Mouse (Mus musculus): ENCODE data around the gene Aloxe3. TPM values are rescaled to one million over a fixed set of nuclear protein-coding genes. Genes with fewer than 3 reads are reported as not detected.
A peak's percentile ranks its signal among the peaks of the same experiment; 100 is the strongest.

The Aloxe3 gene
- polyA plus RNA-seq, 1 experiment from 2014 or later, result not detected

- Histone ChIP-seq H3K27ac (no peak overlapping the region), H3K4me2 (peak overlapping the region; percentile 67), H3K27me3 (replicated peaks) (peaks cover 38% of the 10 kb centered on the region), H3K9ac (no peak overlapping the region), H3K36me3 (no peaks in the 10 kb centered on the region), H3K4me1 (peaks cover 14% of the 10 kb centered on the region), H3K4me3 (peak overlapping the region; percentile 45), H3K9me3 (replicated peaks) (no peaks in the 10 kb centered on the region)
- ATAC-seq, result peak; percentile 41; the same call in 1 of the 2 replicates
- WGBS (ENCODE audit: insufficient replicate concordance), result 37% methylated on average over 8 of the region's 8 CpGs
Observed at GRCm38 (mm10) chr11:69134622-69134968, 8.9 kb downstream of the Aloxe3 start.

- Histone ChIP-seq H3K4me2 (no peak overlapping the region), H3K4me1 (peaks cover 14% of the 10 kb centered on the region), H3K27me3 (replicated peaks) (peaks cover 38% of the 10 kb centered on the region), H3K9me3 (replicated peaks) (no peaks in the 10 kb centered on the region), H3K4me3 (no peak overlapping the region), H3K36me3 (no peaks in the 10 kb centered on the region), H3K9ac (no peak overlapping the region), H3K27ac (no peak overlapping the region)
- 68% methylated on average over 6 of the region's 6 CpGs for WGBS (ENCODE audit: insufficient replicate concordance)
- ATAC-seq, result no peak
Observed at GRCm38 (mm10) chr11:69135361-69135760, 9.7 kb downstream of the Aloxe3 start.

DNA sequence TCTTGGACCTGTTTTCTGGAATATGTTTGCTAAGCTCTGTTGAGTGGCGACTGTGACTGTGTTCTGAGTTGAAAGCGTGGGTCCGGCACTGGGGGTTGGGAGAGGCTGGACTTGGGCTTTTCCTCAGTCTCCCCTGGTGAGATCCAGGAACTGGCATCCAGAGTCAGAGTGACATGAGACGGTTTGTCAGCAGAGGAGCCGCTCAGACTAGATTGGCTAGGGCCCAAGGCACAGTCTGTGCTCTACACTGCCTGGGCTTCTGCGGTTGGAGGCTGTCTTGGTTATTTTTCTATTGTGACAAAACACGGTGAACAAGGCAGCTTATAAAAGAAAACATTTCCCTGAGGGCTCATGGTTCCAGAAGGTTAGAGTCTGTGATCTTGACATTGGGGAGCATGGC lies 21.9 kb downstream of the Aloxe3 start:
- H3K9ac ChIP-seq, result no peak overlapping the region
- no peak overlapping the region for H3K4me3 ChIP-seq
- H3K4me1 ChIP-seq, result no peaks in the 10 kb centered on the region
- H3K27ac ChIP-seq, result no peak overlapping the region
- ATAC-seq, result no peak
- H3K27me3 ChIP-seq (replicated peaks), result peaks cover 33% of the 10 kb centered on the region
- no peaks in the 10 kb centered on the region for H3K9me3 ChIP-seq (replicated peaks)
- H3K4me2 ChIP-seq, result no peak overlapping the region
- 74% methylated on average over 7 of the region's 7 CpGs for WGBS (ENCODE audit: insufficient replicate concordance)
- H3K36me3 ChIP-seq, result no peaks in the 10 kb centered on the region

GRCm38 (mm10) chr11:69148451-69148960 lies 22.8 kb downstream of the Aloxe3 start:
- Histone ChIP-seq H3K9ac (no peak overlapping the region), H3K36me3 (no peaks in the 10 kb centered on the region), H3K9me3 (replicated peaks) (no peaks in the 10 kb centered on the region), H3K4me2 (no peak overlapping the region), H3K27me3 (replicated peaks) (peaks cover 35% of the 10 kb centered on the region), H3K27ac (no peak overlapping the region), H3K4me3 (no peak overlapping the region), H3K4me1 (no peaks in the 10 kb centered on the region)
- 77% methylated on average over 5 of the region's 5 CpGs for whole genome bisulfite sequencing (ENCODE audit: insufficient replicate concordance)
- no peak for ATAC-seq

DNA sequence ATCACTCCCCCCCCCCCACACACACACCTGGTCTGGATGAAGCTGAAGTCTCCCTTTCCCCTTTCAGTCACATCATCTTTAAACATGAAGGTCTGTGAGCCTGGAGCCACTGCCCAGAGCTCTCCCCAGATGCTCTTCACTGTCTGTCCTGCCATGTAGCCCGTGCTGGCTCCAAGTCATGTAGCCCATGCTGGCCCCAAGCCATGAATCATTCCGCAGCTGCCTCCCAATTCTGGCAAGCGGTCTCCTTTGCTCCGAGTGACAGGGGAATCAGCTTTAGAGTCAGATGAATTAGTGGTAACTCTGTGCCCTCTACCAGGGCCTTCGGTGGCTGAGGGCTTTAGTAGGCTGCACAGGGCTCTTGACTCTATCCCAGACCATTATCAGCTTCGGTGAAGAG lies 24.0 kb downstream of the Aloxe3 start:
- Histone ChIP-seq H3K9ac (no peak overlapping the region), H3K36me3 (no peaks in the 10 kb centered on the region), H3K4me3 (no peak overlapping the region), H3K27ac (no peak overlapping the region), H3K27me3 (replicated peaks) (peaks cover 44% of the 10 kb centered on the region), H3K9me3 (replicated peaks) (no peaks in the 10 kb centered on the region), H3K4me1 (no peaks in the 10 kb centered on the region), H3K4me2 (no peak overlapping the region)
- WGBS (ENCODE audit: insufficient replicate concordance), result 63% methylated on average over 6 of the region's 6 CpGs
- no peak for ATAC-seq

DNA sequence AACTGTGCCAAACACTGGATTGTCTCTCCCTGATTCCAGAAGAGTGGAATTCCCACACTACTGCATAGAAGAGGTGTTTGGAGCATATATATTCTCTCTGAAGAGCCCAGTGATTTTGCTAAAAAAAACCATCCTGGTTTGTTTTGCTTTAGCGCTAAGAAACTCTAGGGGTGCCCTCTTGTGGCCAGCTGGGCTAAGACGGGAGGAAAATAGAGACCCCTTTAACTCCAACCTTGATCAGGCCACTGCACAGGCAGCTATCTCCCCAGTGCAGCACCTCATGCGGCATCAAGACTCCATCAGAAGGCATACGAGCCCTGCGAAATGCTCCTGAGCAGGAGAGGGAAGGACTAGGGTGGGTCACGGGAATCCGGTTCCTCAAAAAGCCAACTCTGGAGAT lies 24.7 kb downstream of the Aloxe3 start:
- WGBS (ENCODE audit: insufficient replicate concordance), result under 1% methylated on average over 7 of the region's 7 CpGs
- H3K4me3 ChIP-seq, result no peak overlapping the region
- no peak for ATAC-seq

GRCm38 (mm10) chr11:69151004-69151403 lies 25.3 kb downstream of the Aloxe3 start:
- H3K4me3 ChIP-seq, result no peak overlapping the region
- peaks cover 53% of the 10 kb centered on the region for H3K27me3 ChIP-seq (replicated peaks)
- H3K9me3 ChIP-seq (replicated peaks), result no peaks in the 10 kb centered on the region
- no peak for ATAC-seq
- WGBS (ENCODE audit: insufficient replicate concordance), result 52% methylated on average over 6 of the region's 6 CpGs
- no peaks in the 10 kb centered on the region for H3K36me3 ChIP-seq
- no peak overlapping the region for H3K27ac ChIP-seq
- H3K4me2 ChIP-seq, result 0 out of 2 replicates have a peak overlapping the region, but pooled peaks have one; percentile 30
- no peak overlapping the region for H3K9ac ChIP-seq
- peaks cover 7% of the 10 kb centered on the region; the same call in 1 of the 2 replicates for H3K4me1 ChIP-seq

More for the DNA sequence above, 24.7 kb downstream of the Aloxe3 start:
- Histone ChIP-seq H3K27me3 (replicated peaks) (peaks cover 50% of the 10 kb centered on the region), H3K9me3 (replicated peaks) (no peaks in the 10 kb centered on the region), H3K36me3 (no peaks in the 10 kb centered on the region), H3K4me1 (peaks cover 4% of the 10 kb centered on the region; the same call in 1 of the 2 replicates), H3K9ac (no peak overlapping the region), H3K4me2 (peak overlapping the region; percentile 30; the same call in 1 of the 2 replicates), H3K27ac (no peak overlapping the region)

GRCm38 (mm10) chr11:69153831-69154230 lies 28.1 kb downstream of the Aloxe3 start:
- no peak overlapping the region for H3K9ac ChIP-seq
- WGBS (ENCODE audit: insufficient replicate concordance), result 73% methylated on average over 8 of the region's 8 CpGs
- peaks cover 77% of the 10 kb centered on the region for H3K27me3 ChIP-seq (replicated peaks)
- H3K4me1 ChIP-seq, result peaks cover 12% of the 10 kb centered on the region
- no peaks in the 10 kb centered on the region for H3K9me3 ChIP-seq (replicated peaks)
- no peak overlapping the region for H3K27ac ChIP-seq
- no peak overlapping the region for H3K4me3 ChIP-seq
- no peaks in the 10 kb centered on the region for H3K36me3 ChIP-seq
- no peak overlapping the region for H3K4me2 ChIP-seq
- ATAC-seq, result no peak

GRCm38 (mm10) chr11:69155351-69155750 lies 29.7 kb downstream of the Aloxe3 start:
- no peak overlapping the region for H3K4me2 ChIP-seq
- ATAC-seq, result no peak
- H3K4me1 ChIP-seq, result peaks cover 12% of the 10 kb centered on the region
- H3K9ac ChIP-seq, result no peak overlapping the region
- H3K9me3 ChIP-seq (replicated peaks), result no peaks in the 10 kb centered on the region
- H3K4me3 ChIP-seq, result no peak overlapping the region
- H3K27me3 ChIP-seq (replicated peaks), result peaks cover 78% of the 10 kb centered on the region
- no peaks in the 10 kb centered on the region for H3K36me3 ChIP-seq
- 0% methylated on average over 1 of the region's 1 CpGs for WGBS (ENCODE audit: insufficient replicate concordance)
- H3K27ac ChIP-seq, result no peak overlapping the region

- Histone ChIP-seq H3K4me2 (0 out of 2 replicates have a peak within 1 kb of the TSS, but pooled peaks have one; percentile 1), H3K4me3 (no peak within 1 kb of the TSS), H3K9ac (0 out of 2 replicates have a peak within 1 kb of the TSS, but pooled peaks have one; percentile 25), H3K27ac (no peak within 1 kb of the TSS), H3K27me3 (replicated peaks) (peaks cover 71% of the 10 kb centered on the region), H3K9me3 (replicated peaks) (no peaks in the 10 kb centered on the region), H3K36me3 (no peaks in the 10 kb centered on the region), H3K4me1 (peaks cover 12% of the 10 kb centered on the region)
- 9% methylated on average over 18 of the region's 18 CpGs for WGBS (ENCODE audit: insufficient replicate concordance)
- no peak for ATAC-seq
Observed at GRCm38 (mm10) chr11:69156800-69157199, 31.1 kb downstream of the Aloxe3 start, which contains the start of gene Alox12b. Alox12b (plus strand) TSS chr11:69156989.

DNA sequence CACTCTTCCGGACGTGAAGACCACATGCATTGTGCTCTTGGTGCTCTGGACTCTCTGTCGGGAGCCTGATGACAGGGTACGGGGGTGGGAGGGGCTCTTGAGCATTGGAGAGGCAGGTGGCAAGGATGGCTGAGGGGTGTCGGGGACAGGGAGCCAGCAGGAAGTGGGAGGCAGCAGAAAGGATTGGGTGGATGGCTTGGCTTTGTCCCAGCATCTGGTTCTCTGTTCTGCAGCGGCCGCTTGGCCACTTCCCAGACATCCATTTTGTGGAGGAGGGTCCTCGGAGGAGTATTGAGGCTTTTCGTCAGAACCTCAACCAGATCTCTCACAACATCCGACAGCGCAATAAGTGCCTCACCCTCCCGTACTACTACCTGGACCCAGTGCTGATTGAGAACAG lies 43.6 kb downstream of the Aloxe3 start:
- Histone ChIP-seq H3K27me3 (replicated peaks) (peaks cover 35% of the 10 kb centered on the region), H3K27ac (no peak overlapping the region), H3K9me3 (replicated peaks) (no peaks in the 10 kb centered on the region), H3K4me2 (no peak overlapping the region), H3K4me1 (no peaks in the 10 kb centered on the region), H3K36me3 (no peaks in the 10 kb centered on the region), H3K4me3 (no peak overlapping the region), H3K9ac (no peak overlapping the region)
- no peak for ATAC-seq
- 70% methylated on average over 12 of the region's 12 CpGs for WGBS (ENCODE audit: insufficient replicate concordance)

- H3K4me1 ChIP-seq, result no peaks in the 10 kb centered on the region
- H3K36me3 ChIP-seq, result no peaks in the 10 kb centered on the region
- peaks cover 16% of the 10 kb centered on the region for H3K27me3 ChIP-seq (replicated peaks)
- no peaks in the 10 kb centered on the region for H3K9me3 ChIP-seq (replicated peaks)
- no peak overlapping the region for H3K27ac ChIP-seq
- no peak overlapping the region for H3K9ac ChIP-seq
- H3K4me2 ChIP-seq, result no peak overlapping the region
- WGBS (ENCODE audit: insufficient replicate concordance), result 25% methylated on average over 7 of the region's 7 CpGs
- ATAC-seq, result no peak
- H3K4me3 ChIP-seq, result no peak overlapping the region
Observed at GRCm38 (mm10) chr11:69171626-69172025, 45.9 kb downstream of the Aloxe3 start.

DNA sequence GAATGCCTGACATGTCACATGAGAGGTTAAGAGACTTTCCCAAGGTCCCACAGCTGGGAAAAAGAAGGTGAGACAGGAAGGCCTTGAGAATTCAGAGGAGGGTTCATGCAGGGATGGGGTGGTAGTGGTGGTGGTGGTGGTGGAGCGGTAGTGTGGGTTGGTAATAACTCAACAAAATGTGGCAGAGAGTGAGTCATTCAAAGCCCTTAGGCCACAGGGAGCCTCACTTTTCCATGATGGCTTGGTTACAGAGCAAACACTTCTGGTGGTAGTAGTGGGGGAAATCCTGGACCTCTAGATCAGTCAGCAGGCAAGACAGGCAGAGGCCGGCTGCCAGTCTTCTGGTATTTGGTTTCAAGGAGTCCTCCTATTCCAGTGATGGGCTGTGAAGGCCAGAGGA lies 46.9 kb downstream of the Aloxe3 start:
- Histone ChIP-seq H3K27ac (no peak overlapping the region), H3K9ac (no peak overlapping the region), H3K36me3 (no peaks in the 10 kb centered on the region), H3K27me3 (replicated peaks) (peaks cover 18% of the 10 kb centered on the region), H3K4me1 (no peaks in the 10 kb centered on the region), H3K4me3 (no peak overlapping the region), H3K4me2 (no peak overlapping the region), H3K9me3 (replicated peaks) (no peaks in the 10 kb centered on the region)
- no peak for ATAC-seq
- WGBS (ENCODE audit: insufficient replicate concordance), result 76% methylated on average over 2 of the region's 2 CpGs
